Mouse (Mus musculus): ENCODE data around the gene Tmem170. TPM values are rescaled to one million over a fixed set of nuclear protein-coding genes. Genes with fewer than 3 reads are reported as not detected.

Gene Tmem170
- total RNA-seq (2023; ENCODE audit: inconsistent age): 3.6 to 4.4 TPM (median 3.9 TPM) in 4 replicates

DNA sequence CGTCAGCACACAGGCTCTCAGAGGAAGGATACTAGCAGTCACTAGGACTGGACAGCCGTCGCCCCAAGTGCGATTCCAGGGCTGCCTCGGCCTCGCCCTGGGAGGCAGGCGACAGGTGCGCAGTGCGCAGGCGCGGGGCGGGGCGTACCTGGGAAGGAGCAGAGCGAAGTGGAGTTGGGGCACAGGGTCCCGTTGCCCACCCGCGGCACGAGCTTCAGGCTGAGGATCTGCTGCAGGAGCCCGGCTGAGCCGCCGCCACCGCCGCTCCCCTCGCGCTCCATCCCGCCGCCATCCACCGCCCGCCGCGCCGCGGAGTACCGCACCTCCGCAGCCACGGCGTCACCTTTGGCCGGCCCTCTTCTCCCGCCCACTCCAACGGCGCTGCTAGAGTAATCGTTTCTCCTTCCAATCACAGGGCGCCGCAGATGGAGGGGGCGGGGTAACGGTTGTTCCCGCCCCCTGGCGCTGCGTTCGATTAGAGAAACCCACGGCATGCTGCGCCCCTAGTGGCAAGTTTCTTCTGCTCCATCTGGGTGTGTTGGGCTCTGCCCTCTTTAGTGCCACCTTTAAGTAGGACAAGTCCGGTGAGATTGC, at the start of gene Tmem170:
Tmem170 (minus strand) TSS at position 396 of the 594 bp plus-strand sequence.

DNA sequence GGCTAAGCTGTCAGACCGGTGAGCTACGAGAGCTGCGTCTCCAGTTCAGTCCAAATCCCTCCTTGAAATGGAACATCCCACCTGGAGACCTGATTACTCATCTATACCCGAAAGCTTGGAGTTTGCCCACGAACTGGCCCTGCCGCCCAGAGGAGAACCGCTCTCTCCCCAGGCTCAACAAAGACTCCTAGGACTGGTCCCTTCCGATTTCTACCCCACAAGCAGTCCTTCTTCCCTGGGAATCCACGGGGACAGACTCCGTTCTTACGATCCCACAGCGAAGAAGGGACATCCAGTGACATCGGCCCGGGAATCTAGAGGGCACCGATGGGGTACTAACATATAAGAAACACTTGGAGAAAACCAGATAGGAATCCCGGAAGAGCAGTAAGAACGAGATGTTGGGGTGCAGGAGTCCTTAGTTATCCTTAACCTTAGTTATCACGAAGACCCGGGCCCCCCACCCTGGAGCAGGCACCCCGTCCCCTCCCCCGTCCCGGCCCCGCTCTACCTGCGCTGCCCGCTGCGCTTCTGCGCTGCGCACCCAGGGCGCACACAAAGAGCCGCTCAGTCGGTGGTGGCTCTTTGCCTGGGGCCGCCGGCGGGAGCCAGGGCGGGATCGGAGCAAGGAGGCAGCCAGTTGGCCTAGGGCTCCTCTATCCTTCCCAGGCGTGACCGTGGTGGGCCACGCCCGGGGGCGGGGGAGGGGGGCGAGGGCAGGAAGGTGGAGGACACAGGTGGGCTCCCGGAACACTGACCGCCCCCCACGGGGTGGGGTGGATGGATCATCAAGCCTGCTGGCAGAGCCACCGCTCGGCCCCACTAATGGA, 33.3 kb upstream of the Tmem170 start, which contains the start of gene Chst5:
Chst5 (minus strand) TSS at position 827 of the 830 bp plus-strand sequence.

DNA sequence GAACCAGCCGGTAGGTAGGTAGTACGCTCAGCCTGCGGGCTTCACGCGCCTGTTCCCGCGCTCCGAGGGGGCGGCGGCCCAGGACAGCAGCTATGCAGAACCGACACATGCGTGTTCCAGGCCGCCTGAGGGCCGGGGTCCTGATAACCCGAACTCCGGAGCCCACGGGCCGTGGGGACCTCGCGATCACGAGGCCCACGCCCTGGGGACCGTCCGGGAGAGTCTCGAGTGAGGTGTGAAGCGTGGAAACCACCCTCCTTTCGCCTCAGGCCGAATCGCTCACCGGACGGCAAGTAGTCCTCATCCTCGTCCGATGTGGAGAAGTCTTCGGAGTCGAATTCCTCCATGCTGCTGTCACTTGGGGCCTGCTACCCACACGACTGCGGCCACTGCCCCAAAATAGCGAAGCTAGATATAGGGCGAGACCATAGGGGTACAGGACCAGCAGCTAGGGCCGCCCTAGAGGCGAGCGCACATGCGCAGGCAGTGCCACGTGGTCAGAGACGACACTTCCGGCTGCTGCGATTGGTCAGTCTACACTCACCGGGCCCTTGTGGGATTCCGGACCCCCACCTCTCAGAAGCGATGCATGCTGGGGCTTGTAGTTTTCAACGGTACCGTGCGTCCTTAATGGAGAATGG, 22.6 kb downstream of the Tmem170 start, which contains the start of gene Cfdp1:
Cfdp1 (minus strand) TSS at position 431 of the 641 bp plus-strand sequence.

Other genes with a start within 250 kb of the Tmem170 start
- gene Ldhd, start 246.4 kb downstream of the Tmem170 start, total RNA-seq (2023; ENCODE audit: inconsistent age): 0.33 to 0.42 TPM (median 0.35 TPM) in 3 of 4 replicates, not detected in the other
- gene Zfp1, start 233.3 kb downstream of the Tmem170 start, total RNA-seq (2023; ENCODE audit: inconsistent age): 31.9 to 35.3 TPM (median 32.6 TPM) in 4 replicates
- gene Ctrb1, start 185.7 kb downstream of the Tmem170 start, total RNA-seq (2023; ENCODE audit: inconsistent age): 0.63 to 4.3 TPM (median 3.8 TPM) in 3 of 4 replicates, not detected in the other
- 0.22 to 0.39 TPM (median 0.28 TPM) in 4 replicates for gene Bcar1, start 132.9 kb downstream of the Tmem170 start, total RNA-seq (2023; ENCODE audit: inconsistent age)
- 42.6 to 54.3 TPM (median 46.9 TPM) in 4 replicates for gene Cfdp1, start 22.5 kb downstream of the Tmem170 start, total RNA-seq (2023; ENCODE audit: inconsistent age)
- gene Chst5, start 33.7 kb upstream of the Tmem170 start, total RNA-seq (2023; ENCODE audit: inconsistent age): not detected in 4 replicates
- 3.3 to 4.3 TPM (median 3.6 TPM) in 4 replicates for gene Tmem231, start 57.1 kb upstream of the Tmem170 start, total RNA-seq (2023; ENCODE audit: inconsistent age)
- 116 to 129 TPM (median 120 TPM) in 4 replicates for gene Gabarapl2, start 64.0 kb upstream of the Tmem170 start, total RNA-seq (2023; ENCODE audit: inconsistent age)
- 3.1 to 5.2 TPM (median 4.1 TPM) in 4 replicates for gene Adat1, start 115.6 kb upstream of the Tmem170 start, total RNA-seq (2023; ENCODE audit: inconsistent age)
- 80.2 to 88.1 TPM (median 84.0 TPM) in 4 replicates for gene Kars, start 134.6 kb upstream of the Tmem170 start, total RNA-seq (2023; ENCODE audit: inconsistent age)
- 13.9 to 15.2 TPM (median 14.6 TPM) in 4 replicates for gene Terf2ip, start 134.6 kb upstream of the Tmem170 start, total RNA-seq (2023; ENCODE audit: inconsistent age)
- gene Gm6793, start 138.3 kb upstream of the Tmem170 start, total RNA-seq (2023; ENCODE audit: inconsistent age): 0.36 TPM in 1 of 4 replicates, not detected in the others

All from B cell, adult (primary cell).